Mouse (Mus musculus) MEL-GATA-1-ER (cell line): ENCODE results near the gene Sptbn4.

Experiments used
- DNase-seq: peaks from one replicate; pipeline ENCODE4 v3.0.0-alpha.2; 2012; ENCODE audit warnings: low read depth; ENCODE audit errors: extremely low read depth

Gene Sptbn4

GRCm38 (mm10) chr7:27433794-27434193, 13.7 kb downstream of the Sptbn4 start:
- no peak for DNase-seq

GRCm38 (mm10) chr7:27433349-27433748, 14.1 kb downstream of the Sptbn4 start:
- DNase-seq: no peak

- no peak for DNase-seq
Observed at GRCm38 (mm10) chr7:27429135-27429534, 18.4 kb downstream of the Sptbn4 start.

GRCm38 (mm10) chr7:27428002-27428401, 19.5 kb downstream of the Sptbn4 start:
- no peak for DNase-seq

- DNase-seq: no peak
Observed at GRCm38 (mm10) chr7:27427387-27427786, 20.1 kb downstream of the Sptbn4 start.

- DNase-seq: no peak
Observed at GRCm38 (mm10) chr7:27423556-27424326, 23.7 kb downstream of the Sptbn4 start.

- no peak for DNase-seq
Observed at GRCm38 (mm10) chr7:27419101-27419500, 28.4 kb downstream of the Sptbn4 start.

GRCm38 (mm10) chr7:27417151-27417550, 30.3 kb downstream of the Sptbn4 start:
- no peak for DNase-seq

- no peak for DNase-seq
Observed at GRCm38 (mm10) chr7:27408379-27409176, 38.9 kb downstream of the Sptbn4 start.

- no peak for DNase-seq
Observed at GRCm38 (mm10) chr7:27407816-27408215, 39.7 kb downstream of the Sptbn4 start.

- no peak for DNase-seq
Observed at GRCm38 (mm10) chr7:27406481-27406880, 41.0 kb downstream of the Sptbn4 start.

- no peak for DNase-seq
Observed at GRCm38 (mm10) chr7:27404203-27404942, 43.1 kb downstream of the Sptbn4 start.

- peak; percentile 53 for DNase-seq
Observed at GRCm38 (mm10) chr7:27402675-27403074, 44.8 kb downstream of the Sptbn4 start.

GRCm38 (mm10) chr7:27400545-27400944, 46.9 kb downstream of the Sptbn4 start:
- DNase-seq: no peak

GRCm38 (mm10) chr7:27397048-27397949, 50.2 kb downstream of the Sptbn4 start:
- peak; percentile 56 for DNase-seq

GRCm38 (mm10) chr7:27396184-27397047, 51.1 kb downstream of the Sptbn4 start:
- no peak for DNase-seq

- DNase-seq: no peak
Observed at GRCm38 (mm10) chr7:27395521-27396183, 51.8 kb downstream of the Sptbn4 start.

- no peak for DNase-seq
Observed at GRCm38 (mm10) chr7:27391416-27391815, 56.1 kb downstream of the Sptbn4 start.

GRCm38 (mm10) chr7:27389213-27389612, 58.3 kb downstream of the Sptbn4 start:
- DNase-seq: no peak
